Mouse (Mus musculus): ENCODE data around the gene Tirap. TPM values are rescaled to one million over a fixed set of nuclear protein-coding genes. Genes with fewer than 3 reads are reported as not detected.

The Tirap gene
- total RNA-seq, 2 experiments from 2014 or later, result 17.0 to 20.0 TPM

DNA sequence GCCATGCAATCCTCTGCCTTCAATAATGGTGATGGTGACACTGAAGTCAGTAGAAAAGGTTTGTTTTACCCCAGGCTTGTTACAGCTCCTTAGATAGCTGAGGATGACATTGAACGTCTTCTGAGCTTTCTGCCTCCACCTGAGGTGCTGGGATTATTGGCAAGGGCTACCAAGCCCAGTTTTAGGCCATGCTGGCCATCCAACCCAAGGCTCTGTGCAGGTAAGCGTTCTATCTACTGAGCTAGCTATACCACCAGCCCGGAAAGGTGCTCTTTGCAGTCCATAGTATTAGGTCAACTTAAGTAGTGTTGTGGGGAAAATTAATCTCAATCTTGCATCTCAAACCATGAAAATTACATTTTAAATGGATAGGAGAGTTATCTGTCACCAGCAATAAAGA, 2.5 kb downstream of the Tirap start:
- intact Hi-C loops (cut with DNase I; ENCODE audit: low total_unique reads), result no loop called here
- DNase-seq, result no peak

DNA sequence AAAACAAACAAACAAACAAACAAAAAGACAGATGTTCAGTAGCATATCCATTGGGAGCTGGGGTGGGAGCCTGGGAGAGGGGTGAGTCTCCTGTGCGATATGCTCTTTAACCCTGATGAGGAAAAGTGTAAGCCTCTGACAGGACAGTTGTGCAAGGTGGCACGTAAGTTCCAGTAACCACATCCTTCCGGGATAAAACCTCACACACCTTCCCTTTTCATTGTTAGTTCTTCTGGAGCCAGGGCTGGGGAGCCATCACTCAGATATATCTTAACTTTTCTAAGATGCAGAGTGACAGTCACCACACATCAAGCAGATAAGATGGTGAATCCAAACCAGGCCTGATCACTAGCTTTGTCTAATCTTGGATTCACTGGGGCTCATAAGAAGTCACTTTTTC, 6.0 kb downstream of the Tirap start:
- DNase-seq, result no peak
- intact Hi-C loops (cut with DNase I; ENCODE audit: low total_unique reads), result no loop called here

DNA sequence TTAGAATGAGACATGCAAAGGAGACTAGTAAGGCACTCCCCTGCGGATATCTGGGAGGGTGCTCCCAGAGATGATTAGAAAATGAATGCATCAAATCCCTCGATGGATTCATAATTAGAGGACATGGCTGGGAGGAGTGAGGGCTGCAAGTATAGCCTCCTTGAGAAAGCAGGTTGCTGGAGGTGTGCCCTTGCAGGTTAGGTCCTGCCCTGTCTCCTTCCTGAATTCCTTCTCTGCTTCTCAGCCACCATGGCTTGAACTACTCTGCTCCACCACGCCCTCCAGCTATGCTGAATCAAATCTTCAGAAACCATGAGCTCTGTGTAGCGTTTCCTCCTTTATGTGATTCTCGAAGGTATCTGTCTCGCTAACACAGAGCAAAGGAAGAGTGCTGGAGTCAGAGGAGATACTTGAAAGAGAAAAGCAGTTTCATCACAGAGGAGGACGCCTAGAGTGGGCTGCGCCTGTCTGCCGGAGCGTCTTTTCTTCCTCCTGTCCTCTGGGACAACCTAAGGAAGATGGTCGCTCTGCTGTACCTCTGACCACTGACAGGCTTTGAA, 7.0 kb downstream of the Tirap start:
- intact Hi-C loops (cut with DNase I; ENCODE audit: low total_unique reads), result no loop called here
- DNase-seq, result no peak

DNA sequence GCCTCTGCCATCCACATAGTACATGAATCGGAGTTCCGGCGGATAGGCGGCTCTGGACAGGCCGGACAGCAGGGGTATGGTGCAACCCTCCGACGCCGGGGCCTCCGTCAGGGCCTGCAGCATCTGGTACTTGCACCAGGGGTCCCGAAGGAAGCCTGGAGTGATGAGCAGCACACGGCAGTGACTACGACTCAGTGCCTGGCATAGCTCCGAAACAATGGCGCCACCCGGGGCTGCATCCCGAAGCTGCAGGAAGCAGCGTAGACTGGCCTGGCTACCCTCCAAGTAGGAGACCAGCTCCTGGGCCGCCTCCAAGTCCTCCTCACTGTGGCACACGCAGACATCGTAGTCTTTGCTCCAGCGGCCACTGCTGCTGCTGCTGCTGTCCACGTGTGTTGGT, 11.4 kb downstream of the Tirap start:
- DNase-seq, result no peak

DNA sequence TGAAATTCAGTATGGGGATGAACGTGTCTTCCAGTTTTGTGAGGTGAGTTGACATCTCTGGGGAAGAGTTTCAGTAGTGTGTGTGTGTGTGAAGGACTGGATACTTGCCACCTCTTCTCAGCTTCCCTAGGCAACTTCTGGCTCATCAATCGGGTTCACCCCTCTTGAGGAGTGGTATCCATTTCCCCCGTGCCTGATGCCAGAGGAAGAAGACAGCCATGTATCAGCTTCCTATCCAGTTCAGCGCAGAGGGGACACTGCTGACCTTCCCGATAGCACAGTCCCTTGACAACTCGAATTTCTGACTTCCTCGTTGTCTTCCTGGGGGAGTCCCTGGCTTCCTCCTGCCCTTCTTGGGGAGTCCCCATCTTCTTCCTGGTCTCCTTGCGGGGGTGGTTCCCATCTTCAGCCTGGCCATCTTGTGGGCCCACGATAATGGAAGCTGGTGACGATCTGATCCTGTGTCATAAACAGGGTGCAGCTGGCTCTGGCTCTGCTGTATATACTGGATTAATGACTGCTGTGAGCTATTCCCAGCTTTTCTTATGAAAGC, 12.7 kb downstream of the Tirap start:
- intact Hi-C loops (cut with DNase I; ENCODE audit: low total_unique reads), result loop anchor here (10.0 kb wide), 1 partner anchor 77 kb away; the partner anchor contains the start of genes Fam118b and Rpusd4
- DNase-seq, result no peak

More for the DNA sequence above, 11.4 kb downstream of the Tirap start:
- intact Hi-C loops (cut with DNase I; ENCODE audit: low total_unique reads), result loop anchor here (10.0 kb wide), 1 partner anchor 76 kb away; the partner anchor contains the start of genes Fam118b and Rpusd4

DNA sequence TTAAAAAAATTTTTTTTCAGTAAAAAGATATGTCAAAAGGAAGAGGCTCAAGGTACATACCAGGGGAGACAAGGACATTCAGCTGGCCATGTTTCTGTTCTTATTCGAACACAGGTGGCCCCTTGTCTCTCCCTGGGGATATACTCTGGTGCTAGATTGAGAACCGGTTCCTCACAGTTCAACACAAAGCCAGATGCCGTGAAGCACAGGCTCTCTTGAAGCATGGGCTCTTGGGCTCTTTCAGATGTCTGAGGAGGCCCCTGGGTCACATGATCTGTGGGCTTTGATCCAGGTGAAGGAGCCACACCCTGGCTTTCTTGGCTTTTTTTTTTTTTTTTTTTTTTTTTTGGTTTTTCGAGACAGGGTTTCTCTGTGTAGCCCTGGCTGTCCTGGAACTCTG, 13.7 kb downstream of the Tirap start:
- intact Hi-C loops (cut with DNase I; ENCODE audit: low total_unique reads), result loop anchor here (10.0 kb wide), 1 partner anchor 78 kb away; the partner anchor contains the start of genes Fam118b and Rpusd4
- DNase-seq, result no peak

DNA sequence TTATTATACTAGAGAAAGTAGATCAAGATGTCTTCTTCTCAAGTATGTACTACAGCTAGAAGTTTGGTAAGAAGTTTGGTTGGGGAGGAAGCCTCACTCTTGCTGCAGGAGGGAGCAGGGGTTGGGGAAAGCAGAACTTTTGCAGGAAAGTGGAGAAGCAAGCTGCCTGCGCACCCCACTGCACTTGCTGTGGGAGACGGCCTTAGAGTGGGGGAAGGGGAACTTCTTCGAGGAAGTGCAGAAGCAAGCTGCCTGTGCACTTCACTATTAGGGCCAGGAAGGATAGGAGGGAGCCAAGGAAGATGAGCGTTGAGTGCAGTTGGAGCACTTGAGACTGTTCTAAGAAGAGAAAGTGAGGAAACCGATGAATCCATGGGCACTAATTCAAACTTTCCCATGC, 16.7 kb downstream of the Tirap start:
- intact Hi-C loops (cut with DNase I; ENCODE audit: low total_unique reads), result loop anchor here (10.0 kb wide), 1 partner anchor 81 kb away; the partner anchor contains the start of genes Fam118b and Rpusd4
- DNase-seq, result no peak

DNA sequence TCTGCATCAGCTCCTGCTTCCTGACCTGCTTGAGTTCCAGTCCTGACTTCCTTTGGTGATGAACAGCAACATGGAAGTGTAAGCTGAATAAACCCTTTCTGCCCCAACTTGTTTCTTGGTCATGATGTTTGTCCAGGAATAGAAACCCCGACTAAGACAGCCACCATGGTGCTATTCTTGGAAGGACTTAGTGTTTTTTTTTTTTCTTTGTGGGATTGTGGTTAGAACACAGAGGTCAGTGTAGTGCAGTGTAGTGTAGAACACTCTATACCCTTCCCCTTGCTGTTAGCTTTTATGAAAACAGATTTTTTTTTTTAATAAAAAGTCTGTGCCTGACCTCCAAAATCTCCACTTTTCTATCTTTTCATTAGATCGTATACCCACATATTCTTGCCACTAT, 17.3 kb downstream of the Tirap start:
- intact Hi-C loops (cut with DNase I; ENCODE audit: low total_unique reads), result loop anchor here (10.0 kb wide), 1 partner anchor 82 kb away; the partner anchor contains the start of genes Fam118b and Rpusd4

DNA sequence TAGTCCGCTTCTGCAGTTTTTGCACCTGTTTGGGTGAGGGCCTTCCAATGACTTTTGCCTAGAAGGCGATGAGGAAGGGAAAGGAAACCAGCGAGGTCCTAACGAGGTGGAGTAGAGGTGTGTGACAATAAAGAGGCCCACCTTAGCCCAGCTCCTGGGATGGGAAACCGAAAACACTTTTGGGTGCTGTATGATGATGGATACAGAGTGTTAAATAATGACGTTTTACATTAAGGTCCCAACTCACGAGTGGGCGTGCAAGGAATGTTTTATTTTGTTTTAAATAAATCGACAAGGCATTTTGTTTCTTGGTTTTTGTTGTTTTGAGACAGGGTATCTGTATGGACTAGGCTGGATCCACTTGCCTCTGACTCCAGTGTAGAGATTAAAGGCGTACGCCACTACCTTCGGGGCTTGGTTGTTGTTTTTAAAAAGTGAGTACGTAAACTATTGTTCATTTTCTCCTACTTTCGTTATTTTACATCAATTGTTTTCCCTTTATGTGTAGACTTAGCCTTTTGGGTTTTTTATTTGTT, 23.9 kb downstream of the Tirap start:
- DNase-seq, result no peak
- intact Hi-C loops (cut with DNase I; ENCODE audit: low total_unique reads), result no loop called here

More for the DNA sequence above, 17.3 kb downstream of the Tirap start:
- no peak for DNase-seq

DNA sequence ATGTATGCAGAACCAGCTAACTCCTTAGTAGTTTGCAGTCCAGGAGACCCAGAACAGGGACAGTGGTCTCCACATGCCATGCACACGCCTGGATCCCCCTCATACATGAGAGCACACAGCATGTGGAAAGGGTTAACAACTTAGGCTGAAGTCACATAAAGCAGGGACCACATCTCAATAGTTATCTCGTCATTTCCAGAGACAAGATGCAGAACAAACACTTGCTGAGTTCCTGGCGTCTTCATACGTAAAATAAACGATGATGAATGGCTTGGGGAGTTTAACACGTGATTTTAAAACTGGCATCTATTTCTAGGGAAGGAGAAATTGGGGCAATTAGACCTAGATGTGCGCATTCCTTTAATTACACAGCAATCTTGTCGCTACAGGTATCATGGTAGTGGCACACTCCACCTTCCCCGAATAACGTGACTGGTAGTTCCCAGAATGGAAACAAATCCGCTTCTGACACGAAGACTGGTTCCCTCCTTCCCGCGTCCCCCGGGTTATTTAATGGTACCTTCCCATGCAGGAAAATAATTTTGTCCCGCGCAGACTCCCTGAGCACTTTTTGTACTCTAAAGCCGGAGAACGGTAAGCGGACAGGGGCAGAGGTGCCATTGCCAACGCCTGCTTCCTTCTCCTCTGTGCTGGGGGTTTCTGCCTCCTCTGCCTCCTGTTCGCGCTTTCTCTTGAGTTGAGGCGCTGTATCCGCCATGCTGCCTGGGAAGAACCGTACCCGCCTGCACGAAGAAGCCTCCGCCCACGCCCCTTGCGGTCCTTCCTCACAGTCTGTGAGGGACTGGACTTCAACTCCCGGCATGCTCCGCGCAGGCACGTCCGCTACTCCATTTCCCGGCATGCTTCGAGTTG, 24.6 kb downstream of the Tirap start, which contains the start of gene Dcps:
Gene Dcps, minus strand, starts transcription at position 811 of the 873 bp plus-strand sequence.
- peak; percentile 93 for DNase-seq
- intact Hi-C loops (cut with DNase I; ENCODE audit: low total_unique reads), result no loop called here

DNA sequence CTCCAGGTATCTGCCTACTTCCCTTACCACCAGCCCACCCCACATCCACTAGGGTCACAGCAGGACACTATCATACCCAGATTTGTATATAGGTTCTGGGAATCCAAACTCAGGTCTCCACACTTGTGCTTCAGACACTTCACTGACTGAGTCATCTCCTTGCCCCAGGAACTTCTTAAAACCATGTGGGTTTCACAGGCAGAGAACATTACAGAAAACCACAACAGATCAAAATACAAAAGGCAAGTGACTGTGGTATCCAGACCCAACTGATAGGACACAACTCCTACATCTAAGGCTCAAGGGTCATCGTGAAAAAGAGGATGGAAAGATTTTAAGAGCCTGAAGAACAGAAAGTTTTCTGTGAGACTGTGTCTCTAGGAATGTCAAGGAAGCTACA, 26.8 kb downstream of the Tirap start:
- intact Hi-C loops (cut with DNase I; ENCODE audit: low total_unique reads), result no loop called here
- DNase-seq, result no peak

DNA sequence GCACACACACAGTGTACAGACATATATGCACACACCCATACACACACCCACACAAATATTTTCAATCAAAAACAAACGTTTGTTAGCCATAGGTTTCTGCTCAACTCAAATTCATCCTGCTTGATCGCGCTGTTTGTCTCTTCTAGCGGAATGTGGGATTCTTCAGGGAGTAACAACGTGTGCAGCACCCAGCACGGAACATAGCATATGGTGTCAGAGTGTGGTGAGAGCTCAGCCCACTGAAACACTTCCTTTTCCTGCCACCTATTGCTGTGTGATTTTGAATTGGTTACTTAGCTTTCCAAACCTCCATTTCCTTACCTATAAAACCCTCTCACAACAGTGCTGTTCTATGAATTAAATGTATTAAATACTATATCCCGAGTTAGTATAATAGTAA, 30.0 kb downstream of the Tirap start:
- intact Hi-C loops (cut with DNase I; ENCODE audit: low total_unique reads), result no loop called here

DNA sequence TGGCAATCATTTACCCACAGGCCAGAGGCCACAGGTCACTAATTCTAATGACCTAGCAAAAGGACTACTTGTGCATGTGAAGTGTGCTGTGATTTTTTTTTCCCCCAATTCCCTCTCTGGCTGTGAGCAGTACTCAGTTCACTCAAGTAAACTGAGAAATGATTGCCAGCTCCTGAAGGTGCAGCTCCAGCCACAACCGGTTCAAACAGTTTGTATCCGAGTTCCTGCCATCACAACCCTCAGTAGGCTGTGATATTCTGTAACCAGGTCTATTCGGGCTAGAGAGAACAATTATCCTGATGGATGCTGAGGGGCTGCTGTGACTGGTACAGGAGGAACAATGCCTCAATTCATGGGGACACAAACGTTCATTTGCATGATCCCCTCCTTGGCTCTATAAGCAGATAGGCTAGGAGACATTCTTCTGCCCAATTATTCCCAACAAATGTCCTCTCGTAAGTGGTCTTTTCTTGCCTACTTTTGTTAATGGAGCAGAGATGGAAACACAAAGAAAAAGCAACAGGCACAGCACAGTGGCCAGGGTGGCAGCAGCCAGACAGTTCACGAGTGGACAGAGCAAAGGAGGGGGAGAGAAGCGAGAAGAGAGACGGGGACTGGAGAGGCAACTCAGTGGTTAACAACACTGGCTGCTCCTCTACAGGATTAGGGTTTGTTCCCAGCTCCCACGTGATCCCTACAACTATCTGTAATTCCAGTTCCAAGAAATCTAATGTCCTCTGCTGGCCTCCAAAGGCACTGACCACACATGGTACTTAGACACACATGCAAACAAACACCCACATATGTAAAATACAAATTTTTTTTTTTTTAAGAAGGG, 33.1 kb downstream of the Tirap start:
- intact Hi-C loops (cut with DNase I; ENCODE audit: low total_unique reads), result loop anchor here (5.0 kb wide), 1 partner anchor 135 kb away; no protein-coding TSS in a partner anchor
- DNase-seq, result no peak

More for the DNA sequence above, 30.0 kb downstream of the Tirap start:
- DNase-seq, result no peak

DNA sequence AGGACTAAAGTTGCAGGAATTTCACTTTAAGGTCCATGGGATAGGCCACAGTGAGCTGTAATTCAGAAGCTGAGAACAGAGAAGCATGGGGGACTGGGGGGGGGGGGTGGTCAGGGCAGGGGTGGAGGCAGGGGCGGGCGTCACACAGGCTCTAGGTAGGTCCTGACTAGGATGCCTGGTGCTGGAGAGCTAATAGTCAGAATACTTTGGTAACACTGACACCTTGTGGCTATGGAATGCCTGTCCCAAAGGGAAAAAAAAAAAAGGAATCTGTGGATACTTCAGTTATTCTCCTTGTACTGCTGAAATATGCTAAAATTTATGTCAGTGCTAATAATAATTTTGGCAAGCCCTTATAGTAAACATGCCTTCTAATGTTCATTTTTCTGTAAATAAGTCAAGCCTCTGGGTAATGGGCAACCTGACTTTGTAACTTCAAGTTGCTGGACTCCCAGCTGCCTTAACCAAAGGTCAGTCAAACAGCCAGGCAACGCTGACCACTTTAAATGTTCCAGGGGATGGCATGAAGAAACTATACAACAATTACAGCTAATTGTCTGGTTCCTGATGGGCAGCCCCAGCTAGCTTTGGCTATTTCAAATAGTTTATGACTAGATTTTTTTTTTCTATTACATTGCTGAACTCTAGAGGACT, 33.8 kb downstream of the Tirap start:
- no peak for DNase-seq
- intact Hi-C loops (cut with DNase I; ENCODE audit: low total_unique reads), result loop anchor here (5.0 kb wide), 1 partner anchor 134 kb away; no protein-coding TSS in a partner anchor

DNA sequence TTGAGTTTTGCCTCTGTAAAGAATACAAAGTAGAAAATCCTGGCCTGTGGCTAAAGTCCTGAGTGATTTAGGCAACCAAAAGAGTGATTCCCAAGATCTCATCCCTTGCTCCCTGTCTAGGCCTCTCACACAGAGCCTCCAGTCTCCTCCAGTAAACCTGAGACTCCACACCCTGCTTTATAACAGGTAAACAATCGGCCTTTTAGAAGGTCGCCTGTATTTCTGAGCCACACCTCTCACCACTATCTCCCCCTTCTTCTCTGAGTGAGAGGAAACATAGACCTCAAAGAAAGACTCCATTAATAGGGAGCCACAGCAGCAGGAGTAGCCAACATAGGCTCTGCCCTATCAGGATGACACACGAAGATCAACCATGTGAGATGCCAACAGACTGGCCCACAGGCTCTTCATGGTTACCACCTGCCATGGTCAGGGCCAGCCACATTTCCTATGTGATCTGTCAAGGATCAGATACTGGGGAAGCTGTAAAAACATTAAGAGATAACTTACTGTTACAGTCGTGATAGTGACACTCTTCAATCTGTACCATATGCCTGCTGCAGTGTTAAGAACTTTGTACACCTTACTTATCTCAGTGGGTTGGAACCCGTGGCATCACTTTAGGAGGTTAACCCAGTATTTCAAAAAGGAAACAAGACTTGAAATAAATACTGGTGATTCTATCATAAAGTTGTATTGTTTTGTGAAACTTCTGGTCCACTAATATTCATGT, 35.8 kb downstream of the Tirap start:
- intact Hi-C loops (cut with DNase I; ENCODE audit: low total_unique reads), result loop anchor here (5.0 kb wide), 1 partner anchor 182 kb away; no protein-coding TSS in a partner anchor

DNA sequence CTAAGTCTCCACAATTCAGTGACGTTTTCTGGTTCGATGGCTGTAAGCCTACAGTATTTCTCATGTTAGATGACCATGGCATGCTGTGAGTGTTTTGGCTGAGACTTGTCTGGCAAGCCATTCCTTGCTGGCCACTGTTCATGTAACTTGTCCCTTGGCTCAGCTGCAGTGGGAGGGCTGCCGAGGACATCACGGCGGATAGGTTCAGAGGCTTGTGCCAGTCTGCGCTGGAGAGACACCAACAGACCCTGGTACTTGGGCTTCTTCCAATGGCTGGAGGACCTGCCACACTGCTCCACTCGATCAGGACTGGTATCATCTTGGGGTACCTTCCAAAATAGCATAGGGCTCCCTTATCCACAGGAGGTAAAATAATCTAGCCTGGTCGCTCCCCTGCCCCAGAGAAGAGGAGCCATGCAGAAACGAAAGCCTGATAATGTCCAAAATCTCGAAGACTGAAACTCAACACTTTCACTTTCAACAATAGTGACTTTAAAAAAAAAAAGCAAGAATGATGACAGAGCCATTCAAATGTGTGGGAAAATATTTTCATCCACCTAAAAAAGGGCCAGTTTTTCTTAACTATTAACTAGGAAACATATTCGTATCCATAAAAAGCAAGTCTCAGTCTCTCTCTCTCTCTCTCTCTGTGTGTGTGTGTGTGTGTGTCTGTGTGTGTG, 36.9 kb downstream of the Tirap start:
- intact Hi-C loops (cut with DNase I; ENCODE audit: low total_unique reads), result loop anchor here (5.0 kb wide), 1 partner anchor 181 kb away; no protein-coding TSS in a partner anchor
- DNase-seq, result peak; percentile 73

More for the DNA sequence above, 35.8 kb downstream of the Tirap start:
- no peak for DNase-seq

DNA sequence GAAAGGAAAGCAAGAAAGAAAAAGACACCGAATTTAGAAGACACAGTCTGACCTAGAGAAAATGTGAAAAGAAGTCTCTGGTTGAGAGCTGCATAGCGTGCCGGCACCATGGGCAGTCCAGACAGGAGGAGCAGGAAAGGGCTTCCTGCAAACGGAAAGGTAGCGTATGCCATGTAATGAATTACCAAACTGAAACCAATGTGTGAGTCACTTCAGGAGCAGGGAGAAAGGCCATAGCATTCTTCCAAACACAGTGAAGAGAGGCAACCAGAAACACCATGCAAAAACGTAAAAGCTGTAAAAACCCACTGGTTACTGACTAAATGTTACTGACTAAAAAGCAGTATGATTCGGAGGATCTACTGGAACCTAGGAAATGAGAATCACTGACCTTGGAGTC, 38.4 kb downstream of the Tirap start:
- DNase-seq, result no peak
- intact Hi-C loops (cut with DNase I; ENCODE audit: low total_unique reads), result loop anchor here (5.0 kb wide), 1 partner anchor 179 kb away; no protein-coding TSS in a partner anchor
